Mouse (Mus musculus): ENCODE measurements around the gene Sec16b. TPM values are rescaled to one million over a fixed set of nuclear protein-coding genes. Genes with fewer than 3 reads are reported as not detected.

The Sec16b gene
- polyA plus RNA-seq, 1 experiment from 2014 or later = 0.39 TPM

DNA sequence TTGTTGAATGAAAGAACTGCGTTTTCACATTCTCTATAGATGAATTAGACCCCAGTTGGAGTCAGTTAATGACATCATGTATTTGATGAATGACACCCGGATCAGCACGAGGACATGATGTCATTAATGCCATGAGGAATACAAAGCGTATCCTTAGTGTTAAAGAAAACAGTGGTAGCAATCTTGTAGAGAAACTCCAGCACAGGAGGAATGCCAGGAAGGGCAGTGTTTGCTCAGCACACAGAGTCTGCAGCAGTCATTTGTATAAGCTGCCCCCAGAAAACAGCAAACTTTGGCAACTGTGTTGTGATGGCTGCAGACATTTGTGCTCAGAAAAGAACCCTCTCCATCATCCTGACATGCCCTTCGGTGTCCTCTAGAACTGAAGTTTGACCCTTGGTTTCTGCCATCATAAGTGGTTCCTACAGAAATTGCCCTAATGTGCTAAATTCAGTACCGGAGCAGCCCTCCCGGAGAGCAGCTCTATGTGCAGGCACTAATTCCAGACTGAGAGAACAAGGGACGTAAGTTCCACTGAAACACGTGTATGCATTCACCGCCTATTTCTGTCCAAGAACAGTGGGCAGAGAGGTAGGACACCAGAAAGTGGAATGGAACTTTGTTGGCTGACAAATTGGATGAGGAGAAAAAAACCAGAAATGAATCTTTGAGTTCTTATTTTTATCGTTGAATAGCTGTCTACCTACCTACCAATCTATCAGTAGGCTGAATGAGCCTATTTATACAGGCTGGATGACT lies 6.3 kb downstream of the Sec16b start:
- H3K27me3 ChIP-seq = no peaks in the 10 kb centered on the region
- in situ Hi-C loops (cut with MboI; ENCODE audit: low pct_unique_long_range_greater_than_20kb) = no loop called here
- ATAC-seq (no peak), DNase-seq (ENCODE audit: low read depth, low spot score) (no peak)
- ChIA-PET POLR2A (no interaction called here), CTCF (interaction anchor here (1.8 kb wide), 1 partner anchor 8 kb away, joined by 4 read pairs; no protein-coding TSS in a partner anchor)
- no peak for TF ChIP-seq CTCF (IDR thresholded peaks at IDR 0.05)

DNA sequence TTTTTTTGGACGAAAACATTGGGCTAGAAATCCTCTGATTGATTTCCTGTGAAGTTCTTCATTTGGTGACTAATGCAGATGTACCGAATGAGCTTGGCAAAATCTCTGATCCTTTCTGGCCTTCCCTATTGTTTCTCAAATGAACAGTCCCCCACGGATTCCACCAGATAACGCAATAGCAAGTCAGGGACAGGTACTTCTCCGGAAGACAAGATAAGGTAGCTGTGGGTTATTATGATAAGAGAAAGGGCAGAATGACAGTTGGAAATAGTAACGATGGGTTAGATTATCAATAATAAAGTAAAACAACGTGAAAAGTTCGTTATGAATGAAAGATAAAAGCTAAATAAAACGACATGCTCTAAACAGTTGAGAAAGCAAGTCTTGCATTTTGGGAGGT lies 7.0 kb downstream of the Sec16b start:
- DNase-seq (ENCODE audit: low read depth, low spot score) = no peak
- TF ChIP-seq CTCF (IDR thresholded peaks at IDR 0.05) = no peak
- CTCF ChIA-PET = no interaction called here
- no peak for ATAC-seq
- in situ Hi-C loops (cut with MboI; ENCODE audit: low pct_unique_long_range_greater_than_20kb) = no loop called here
- H3K27me3 ChIP-seq = no peaks in the 10 kb centered on the region
- POLR2A ChIA-PET = no interaction called here

DNA sequence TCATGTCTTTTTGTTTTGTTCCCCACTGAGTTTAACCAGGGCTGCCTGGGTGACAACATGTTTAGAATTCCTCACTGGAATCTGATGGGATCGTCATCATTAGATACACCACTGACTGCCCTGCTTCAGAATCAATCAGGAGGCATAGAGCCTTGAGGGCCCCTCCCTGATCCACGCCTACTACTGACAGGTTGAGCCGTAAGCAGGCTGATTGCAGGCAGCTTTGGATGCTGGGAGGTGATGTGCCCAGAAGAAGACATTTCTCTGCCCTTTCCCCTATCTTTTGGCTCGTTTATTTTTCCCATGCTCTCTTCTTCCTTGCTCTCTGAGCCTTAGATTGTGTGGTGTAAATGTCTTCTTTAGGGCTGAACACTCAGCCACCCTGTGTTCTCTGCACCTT lies 7.8 kb downstream of the Sec16b start:
- no peak for DNase-seq (ENCODE audit: low read depth, low spot score)
- in situ Hi-C loops (cut with MboI; ENCODE audit: low pct_unique_long_range_greater_than_20kb) = no loop called here
- H3K27me3 ChIP-seq = no peaks in the 10 kb centered on the region
- POLR2A ChIA-PET = no interaction called here
- CTCF ChIA-PET = no interaction called here
- ATAC-seq = no peak
- no peak for TF ChIP-seq CTCF (IDR thresholded peaks at IDR 0.05)

DNA sequence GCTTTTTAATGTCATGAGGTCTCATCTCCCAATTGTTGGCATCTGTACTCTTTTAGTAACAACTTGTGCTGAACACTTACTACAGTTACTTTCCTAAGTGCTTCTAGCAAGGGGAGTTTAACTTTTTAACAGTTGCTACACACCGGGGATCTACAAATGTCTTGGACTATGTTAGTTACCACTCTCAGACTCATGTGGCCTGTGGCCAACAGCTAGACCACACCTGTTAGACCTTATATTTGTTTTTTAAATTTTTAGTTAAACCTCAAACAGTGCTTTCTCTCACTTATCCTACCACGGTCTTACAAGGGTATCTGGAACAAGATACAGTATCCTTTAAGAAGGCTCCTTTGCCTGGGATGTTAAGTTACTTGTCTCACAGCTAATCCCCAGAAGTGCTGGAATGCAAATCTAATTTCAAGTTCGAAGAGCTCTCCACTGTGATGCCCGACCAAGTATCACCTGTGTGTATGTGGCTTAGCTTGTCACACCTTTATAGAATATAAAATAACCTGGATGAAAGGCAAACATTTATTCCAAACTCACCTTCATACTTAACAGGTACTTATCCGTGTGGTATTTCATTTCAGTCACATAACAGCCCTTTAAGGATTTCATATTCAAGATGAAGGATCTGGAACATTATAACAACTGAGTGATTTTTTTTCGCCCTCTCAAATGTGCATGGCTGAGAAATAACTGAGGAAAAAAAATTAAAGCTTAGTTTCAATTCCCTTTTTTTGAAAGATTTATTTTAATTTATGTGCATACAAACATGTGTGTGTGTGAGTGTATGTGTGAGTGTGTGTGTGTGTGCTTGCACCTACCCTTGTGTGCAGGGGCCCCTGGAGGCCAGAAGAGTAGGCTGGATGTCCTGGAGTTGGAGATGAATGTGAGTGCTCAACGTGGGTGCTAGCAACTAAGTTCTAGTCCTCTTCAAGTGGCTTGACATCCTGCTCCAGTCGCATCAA lies 10.6 kb downstream of the Sec16b start:
- DNase-seq (ENCODE audit: low read depth, low spot score) = no peak
- no peaks in the 10 kb centered on the region for H3K27me3 ChIP-seq
- no peak for TF ChIP-seq CTCF (IDR thresholded peaks at IDR 0.05)
- CTCF ChIA-PET = interaction anchor here (0.7 to 2.3 kb wide), 4 partner anchors 19 to 1136 kb away, joined by 3 to 6 read pairs (median 4); no protein-coding TSS in a partner anchor
- no peak for ATAC-seq
- in situ Hi-C loops (cut with MboI; ENCODE audit: low pct_unique_long_range_greater_than_20kb) = no loop called here
- POLR2A ChIA-PET = no interaction called here

DNA sequence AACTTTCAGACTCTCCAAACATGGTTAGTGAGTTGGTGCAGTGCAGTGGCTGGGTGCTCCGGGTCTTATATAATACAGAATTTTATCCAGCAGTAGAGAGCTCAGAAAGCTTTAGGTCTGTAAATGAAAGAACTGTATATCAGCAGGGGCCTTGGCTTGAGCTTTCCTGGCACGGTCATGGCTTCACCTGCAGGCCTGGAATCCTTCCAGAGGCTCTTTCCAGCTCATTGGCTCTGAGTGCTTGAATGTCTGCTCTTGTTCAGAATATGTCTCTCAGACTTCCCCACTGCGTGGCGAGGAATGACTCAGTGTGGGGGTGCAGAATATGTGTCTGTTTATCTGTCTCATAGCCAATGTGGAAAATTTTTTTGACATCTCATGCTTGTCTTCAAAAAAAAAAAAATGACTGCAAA lies 11.6 kb downstream of the Sec16b start:
- ChIA-PET POLR2A (interaction anchor here (0.7 kb wide), 1 partner anchor 435 kb away, joined by 3 read pairs; no protein-coding TSS in a partner anchor), CTCF (interaction anchor here (0.6 to 1.3 kb wide), 3 partner anchors 19 to 218 kb away, joined by 3 to 6 read pairs (median 3); no protein-coding TSS in a partner anchor)
- DNase-seq (ENCODE audit: low read depth, low spot score) (peak; percentile 92), ATAC-seq (peak; percentile 85)
- in situ Hi-C loops (cut with MboI; ENCODE audit: low pct_unique_long_range_greater_than_20kb) = no loop called here
- H3K27me3 ChIP-seq = no peaks in the 10 kb centered on the region
- no peak for TF ChIP-seq CTCF (IDR thresholded peaks at IDR 0.05)

DNA sequence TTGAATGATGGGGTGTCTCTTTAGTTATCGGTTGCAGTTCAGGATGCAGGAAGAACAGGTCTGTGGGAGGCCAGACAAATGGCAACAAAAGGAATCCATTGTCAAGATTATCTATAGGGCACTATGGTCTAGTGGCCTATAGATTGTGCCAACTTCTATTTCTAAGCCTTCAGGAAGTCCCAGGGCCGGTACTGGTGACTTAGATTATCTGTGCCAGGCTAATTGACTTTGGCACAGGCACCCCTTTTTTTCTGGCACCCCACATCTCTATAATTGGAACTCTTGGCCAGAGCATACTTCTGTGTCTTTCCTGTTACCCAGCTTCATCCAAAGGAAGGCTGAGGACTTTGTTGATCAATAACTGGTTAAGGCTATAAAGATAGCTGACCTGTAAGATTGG lies 12.9 kb downstream of the Sec16b start:
- TF ChIP-seq CTCF (IDR thresholded peaks at IDR 0.05) = no peak
- in situ Hi-C loops (cut with MboI; ENCODE audit: low pct_unique_long_range_greater_than_20kb) = no loop called here
- ATAC-seq (no peak), DNase-seq (ENCODE audit: low read depth, low spot score) (no peak)
- no peaks in the 10 kb centered on the region for H3K27me3 ChIP-seq
- ChIA-PET POLR2A (no interaction called here), CTCF (no interaction called here)

DNA sequence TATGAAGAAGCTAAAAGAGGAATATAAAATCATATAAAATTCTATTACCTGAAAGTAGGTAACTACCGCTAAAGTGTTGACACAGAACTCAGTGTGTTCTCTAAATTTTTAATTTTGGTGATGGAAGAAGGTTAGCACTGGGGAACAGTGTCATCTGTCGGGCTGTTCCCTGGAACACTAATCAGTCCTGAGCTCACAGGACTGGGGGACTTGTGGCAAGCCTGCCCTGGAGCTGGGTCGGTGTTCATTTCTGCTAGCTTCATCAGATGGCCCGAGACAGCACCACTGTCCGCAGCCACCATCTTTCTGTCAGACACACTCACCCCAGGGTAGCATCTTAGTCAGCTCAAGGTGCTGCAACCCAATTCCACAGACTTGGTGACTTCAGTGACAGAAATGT lies 15.8 kb downstream of the Sec16b start:
- TF ChIP-seq CTCF (IDR thresholded peaks at IDR 0.05) = no peak
- H3K27me3 ChIP-seq = no peaks in the 10 kb centered on the region
- ATAC-seq (no peak), DNase-seq (ENCODE audit: low read depth, low spot score) (no peak)
- POLR2A ChIA-PET = no interaction called here
- in situ Hi-C loops (cut with MboI; ENCODE audit: low pct_unique_long_range_greater_than_20kb) = no loop called here
- CTCF ChIA-PET = interaction anchor here (0.9 to 2.7 kb wide), 3 partner anchors 14 to 89 kb away, joined by 3 to 17 read pairs (median 4); no protein-coding TSS in a partner anchor

DNA sequence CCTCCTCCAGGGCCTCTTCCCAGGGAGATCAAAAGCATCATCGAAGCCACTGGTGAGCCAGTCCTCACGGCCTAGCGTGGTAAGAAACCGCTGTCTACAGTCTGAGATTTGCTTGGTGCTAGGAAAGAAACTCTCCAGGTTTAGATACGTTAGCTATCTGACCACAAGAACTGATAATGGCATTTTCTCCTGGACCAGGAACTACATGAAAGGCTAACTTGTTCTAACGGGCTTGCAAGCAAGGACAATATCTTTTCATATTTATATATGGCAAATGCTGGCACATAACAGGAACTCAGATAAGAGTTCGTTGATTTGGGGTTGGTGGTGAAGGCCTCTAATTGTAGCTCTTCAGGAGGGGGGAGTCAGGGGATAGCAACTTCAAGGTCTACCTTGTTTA lies 18.2 kb downstream of the Sec16b start:
- ChIA-PET POLR2A (no interaction called here), CTCF (interaction anchor here (1.4 kb wide), 1 partner anchor 225 kb away, joined by 4 read pairs; no protein-coding TSS in a partner anchor)
- in situ Hi-C loops (cut with MboI; ENCODE audit: low pct_unique_long_range_greater_than_20kb) = no loop called here
- no peak for DNase-seq (ENCODE audit: low read depth, low spot score)
- H3K27me3 ChIP-seq = no peaks in the 10 kb centered on the region
- ATAC-seq = no peak
- no peak for TF ChIP-seq CTCF (IDR thresholded peaks at IDR 0.05)

DNA sequence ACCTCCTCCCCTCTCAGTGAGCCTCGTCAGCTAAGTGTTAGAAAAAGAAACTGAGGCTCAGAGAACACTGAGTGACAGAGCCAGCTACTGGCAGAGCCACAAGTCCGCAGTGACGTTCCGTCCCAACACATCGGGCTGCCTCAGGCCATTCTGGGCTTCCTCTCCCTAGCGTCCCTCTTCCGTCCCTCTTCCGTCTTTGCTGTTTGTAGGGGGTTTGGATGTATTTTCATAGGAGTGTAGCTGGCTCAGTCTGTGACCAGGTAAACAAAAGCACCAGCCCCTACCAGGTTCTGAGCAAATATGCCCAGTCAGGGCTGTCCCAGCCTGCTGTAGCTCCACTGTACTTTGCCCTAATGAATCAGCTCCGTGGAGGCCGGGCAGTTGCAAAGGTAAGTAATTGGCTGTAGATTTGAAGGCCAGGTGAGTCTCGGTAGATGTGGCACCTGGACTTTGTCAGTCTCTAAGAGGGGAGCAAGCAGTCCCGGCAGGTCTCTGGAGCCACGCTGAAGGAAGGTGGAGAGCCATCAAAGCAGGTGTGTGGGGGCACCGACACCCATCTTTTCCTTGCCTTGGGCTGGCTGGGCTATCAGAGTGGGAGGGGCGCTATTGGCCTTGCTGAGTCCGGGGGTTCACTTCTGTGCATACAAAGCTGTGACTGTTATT lies 19.3 kb downstream of the Sec16b start:
- DNase-seq (ENCODE audit: low read depth, low spot score) = no peak
- H3K27me3 ChIP-seq = no peaks in the 10 kb centered on the region
- ATAC-seq = no peak
- POLR2A ChIA-PET = no interaction called here
- TF ChIP-seq CTCF (IDR thresholded peaks at IDR 0.05) = no peak
- in situ Hi-C loops (cut with MboI; ENCODE audit: low pct_unique_long_range_greater_than_20kb) = no loop called here
- CTCF ChIA-PET = interaction anchor here (0.9 to 1.4 kb wide), 2 partner anchors 11 to 226 kb away, joined by 3 to 4 read pairs; no protein-coding TSS in a partner anchor

DNA sequence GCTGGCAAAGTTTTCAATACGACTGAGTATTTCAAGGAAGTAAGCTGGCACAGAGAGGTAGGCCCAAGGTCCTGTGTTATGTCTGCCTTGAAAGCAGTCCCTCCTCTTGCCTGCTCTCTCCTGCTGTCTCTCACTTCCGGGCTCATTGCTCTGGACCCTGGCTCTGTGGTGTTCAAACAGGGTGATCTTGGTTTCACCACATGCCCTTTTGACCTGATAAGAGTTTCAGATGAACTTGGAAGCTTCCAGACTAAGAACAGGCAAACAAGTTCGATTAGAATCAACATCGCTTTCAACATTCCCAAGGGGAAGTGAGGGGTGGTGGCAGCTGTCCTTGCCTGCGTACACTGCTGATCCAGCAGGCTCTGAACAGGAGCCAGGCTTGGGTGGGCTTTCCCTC lies 20.1 kb downstream of the Sec16b start:
- DNase-seq (ENCODE audit: low read depth, low spot score) = no peak
- no peak for ATAC-seq
- ChIA-PET POLR2A (no interaction called here), CTCF (no interaction called here)
- TF ChIP-seq CTCF (IDR thresholded peaks at IDR 0.05) = no peak
- in situ Hi-C loops (cut with MboI; ENCODE audit: low pct_unique_long_range_greater_than_20kb) = no loop called here
- H3K27me3 ChIP-seq = no peaks in the 10 kb centered on the region
